Mouse (Mus musculus) MEL (cell line): ENCODE data around the gene Zfp524.

Experiments used
- CHD1 ChIP-seq: IDR thresholded peaks from 2 replicates; pipeline ENCODE4 v1.6.1; 2012; ENCODE audit warnings: low read depth, mild to moderate bottlenecking, inconsistent platforms, low read length, improper control_type of control experiment
- CTCF ChIP-seq, 3 experiments: IDR thresholded peaks in 2 of 3; conservative IDR thresholded peaks in 1 of 3; 2 replicates each; pipeline ENCODE4 v1.5.1; 2011 to 2012; ENCODE audit warnings: low read length in 3 of 3, low read depth in 2 of 3, mild to moderate bottlenecking in 2 of 3, improper control_type of control experiment in 1 of 3, inconsistent platforms in 1 of 3, mixed read lengths in 1 of 3, moderate library complexity in 1 of 3; ENCODE audit not compliant: control insufficient read depth in 1 of 3, insufficient read depth in 1 of 3, poor library complexity in 1 of 3, severe bottlenecking in 1 of 3
- ELF1 ChIP-seq: IDR thresholded peaks from 2 replicates; pipeline ENCODE4 v1.6.1; 2014; ENCODE audit warnings: low read depth, mild to moderate bottlenecking, inconsistent platforms, low read length, improper control_type of control experiment, moderate library complexity
- EP300 ChIP-seq, 2 experiments: IDR thresholded peaks; 2 replicates each; pipeline ENCODE4 v1.6.1; 2011; ENCODE audit warnings: improper control_type of control experiment in 2 of 2, low read length in 2 of 2, low read depth in 1 of 2, mild to moderate bottlenecking in 1 of 2
- GATA1 ChIP-seq: IDR thresholded peaks from 2 replicates; pipeline ENCODE4 v1.6.1; 2011; ENCODE audit warnings: low read depth, low read length, improper control_type of control experiment
- HCFC1 ChIP-seq: IDR thresholded peaks from 2 replicates; pipeline ENCODE4 v1.6.1; 2012; ENCODE audit warnings: low read depth, mild to moderate bottlenecking, inconsistent platforms, low read length, improper control_type of control experiment, moderate library complexity
- JUND ChIP-seq: IDR thresholded peaks from 2 replicates; pipeline ENCODE4 v1.6.1; 2011; ENCODE audit warnings: low read depth, mild to moderate bottlenecking, improper control_type of control experiment, low read length
- MAZ ChIP-seq: IDR thresholded peaks from 2 replicates; pipeline ENCODE4 v1.6.1; 2012; ENCODE audit warnings: low read depth, mild to moderate bottlenecking, inconsistent platforms, low read length, improper control_type of control experiment
- MYC ChIP-seq: IDR thresholded peaks from 2 replicates; pipeline ENCODE4 v1.6.1; 2011; ENCODE audit warnings: low read depth, mild to moderate bottlenecking, low read length, improper control_type of control experiment, moderate library complexity
- POLR2A ChIP-seq, 2 experiments: IDR thresholded peaks; 2 replicates each; pipeline ENCODE4 v1.6.1; 2011 to 2012; ENCODE audit warnings: low read length in 2 of 2, mild to moderate bottlenecking in 2 of 2, control low read depth in 1 of 2, improper control_type of control experiment in 1 of 2, low read depth in 1 of 2, moderate library complexity in 1 of 2; ENCODE audit not compliant: control insufficient read depth in 1 of 2, insufficient read depth in 1 of 2, poor library complexity in 1 of 2
- USF1 ChIP-seq: IDR thresholded peaks from 2 replicates; pipeline ENCODE4 v1.6.1; 2014; ENCODE audit warnings: low read depth, mild to moderate bottlenecking, inconsistent platforms, low read length, improper control_type of control experiment, moderate library complexity
- ZC3H11A ChIP-seq: IDR thresholded peaks from 2 replicates; pipeline ENCODE4 v1.6.1; 2012; ENCODE audit warnings: low read depth, mild to moderate bottlenecking, inconsistent platforms, low read length, improper control_type of control experiment
- ZKSCAN1 ChIP-seq: IDR thresholded peaks from 2 replicates; pipeline ENCODE4 v1.6.1; 2012; ENCODE audit warnings: low read depth, mild to moderate bottlenecking, inconsistent platforms, low read length, improper control_type of control experiment, moderate library complexity

DNA sequence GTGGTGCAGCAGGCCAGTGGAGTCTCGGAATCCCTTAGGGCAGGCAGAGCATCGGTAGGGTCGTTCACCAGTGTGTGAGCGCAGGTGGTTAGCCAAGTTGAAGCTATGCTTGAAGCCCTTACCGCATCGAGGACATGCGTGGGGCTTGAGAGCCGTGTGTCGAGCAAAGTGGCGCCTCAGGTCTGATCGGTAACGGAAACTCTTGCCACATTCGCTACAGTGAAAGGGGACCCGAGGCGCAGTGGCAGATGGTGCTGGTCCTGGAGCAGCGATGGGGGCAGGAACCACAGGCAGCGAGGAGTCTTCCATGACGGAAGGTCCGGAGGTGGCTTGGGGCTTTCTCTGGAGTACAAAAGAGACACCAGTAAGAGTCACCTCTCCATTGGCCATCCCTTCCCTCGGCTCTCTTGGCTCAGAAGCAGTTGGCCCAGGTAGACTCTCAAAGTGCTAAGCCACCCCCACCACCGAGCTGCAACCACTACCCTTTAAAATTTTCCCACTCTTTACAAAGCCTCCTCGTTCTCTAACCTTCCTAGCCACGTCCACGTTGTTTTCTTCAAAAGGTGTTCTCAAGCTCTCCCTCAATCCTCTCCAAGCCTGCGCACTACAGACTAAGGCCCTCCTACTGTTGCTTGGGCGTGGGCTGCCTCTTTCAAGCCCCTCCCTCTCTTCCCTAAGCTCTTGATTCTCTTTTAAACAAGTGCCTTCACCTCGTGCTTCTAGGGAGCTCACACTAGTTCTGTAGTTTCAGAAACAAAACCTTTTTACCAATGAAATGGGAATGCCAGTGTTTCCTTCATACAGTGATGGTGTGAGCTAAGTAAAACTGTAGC, 1.3 kb upstream of the Zfp524 start:
- TF ChIP-seq MAZ (no peak), ZC3H11A (no peak), CTCF (IDR thresholded peaks at IDR 0.05 in 2 of 3, conservative IDR thresholded peaks at IDR 0.05 in 1 of 3; ENCODE audit: control insufficient read depth in 1 of 3, insufficient read depth in 1 of 3, low read depth in 2 of 3, low read length in 3 of 3, poor library complexity in 1 of 3, severe bottlenecking in 1 of 3) (no peak), HCFC1 (no peak), EP300 (IDR thresholded peaks at IDR 0.05; ENCODE audit: low read depth in 1 of 2, low read length in 2 of 2) (no peak), USF1 (no peak), POLR2A (IDR thresholded peaks at IDR 0.05; ENCODE audit: control insufficient read depth in 1 of 2, insufficient read depth in 1 of 2, low read depth in 1 of 2, low read length in 2 of 2, poor library complexity in 1 of 2) (no peak), ZKSCAN1 (no peak), CHD1 (no peak), ELF1 (no peak), JUND (no peak), MYC (no peak), GATA1 (no peak)
